Mouse (Mus musculus) spleen, adult 10 weeks (tissue): Measurements from ENCODE around the gene Gpc1. TPM values are rescaled to one million over a fixed set of nuclear protein-coding genes. Genes with fewer than 3 reads are reported as not detected.

Experiments used
- polyA plus RNA-seq: library from polyadenylated mRNA; stranded (reverse); fragments of 350-450 nt; fragmentation: Illumina TruSeq; extraction: RNeasy Lipid Tissue Mini Kit (QIAGEN cat#74804); gene quantifications from one replicate; pipeline ENCODE4 v1.2.3, GENCODE M21; 2015; ENCODE audit warnings: low replicate concordance; ENCODE audit not compliant: insufficient read depth

The Gpc1 gene
- 1.6 TPM for polyA plus RNA-seq

GRCm38 (mm10) chr1:92831188-92832001 lies at the start of gene Gpc1:
TSS of gene Gpc1 (plus strand) at chr1:92831645.

GRCm38 (mm10) chr1:92902786-92903185 lies 71.3 kb downstream of the Gpc1 start, which contains the start of gene Ankmy1:
TSS of gene Ankmy1 (minus strand) at chr1:92902906.

GRCm38 (mm10) chr1:92906779-92907631 lies 75.6 kb downstream of the Gpc1 start, which contains the start of gene Dusp28:
TSS of gene Dusp28 (plus strand) at chr1:92906981.

Other genes with a start within 250 kb of the Gpc1 start
- not detected for gene Olfr1412, start 245.9 kb upstream of the Gpc1 start, polyA plus RNA-seq
- not detected for gene Olfr1411, start 237.2 kb upstream of the Gpc1 start, polyA plus RNA-seq
- gene Olfr1410, start 225.9 kb upstream of the Gpc1 start, polyA plus RNA-seq, result not detected
- not detected for gene Olfr12, start 213.9 kb upstream of the Gpc1 start, polyA plus RNA-seq
- 175 TPM for gene Cops9, start 189.7 kb upstream of the Gpc1 start, polyA plus RNA-seq
- 0.26 TPM for gene Otos, start 182.8 kb upstream of the Gpc1 start, polyA plus RNA-seq
- 0.46 TPM for gene Ankmy1, start 71.3 kb downstream of the Gpc1 start, polyA plus RNA-seq
- gene Dusp28, start 75.3 kb downstream of the Gpc1 start, polyA plus RNA-seq, result 4.8 TPM
- 25.5 TPM for gene Rnpepl1, start 79.1 kb downstream of the Gpc1 start, polyA plus RNA-seq
- gene Capn10, start 102.7 kb downstream of the Gpc1 start, polyA plus RNA-seq, result 7.0 TPM
- gene Gpr35, start 119.2 kb downstream of the Gpc1 start, polyA plus RNA-seq, result 16.5 TPM
- gene Aqp12, start 174.7 kb downstream of the Gpc1 start, polyA plus RNA-seq, result not detected